Mouse (Mus musculus) kidney, embryonic 14.5 days (tissue): Measurements from ENCODE around the gene Fbxo44. TPM values are rescaled to one million over a fixed set of nuclear protein-coding genes. Genes with fewer than 3 reads are reported as not detected.
"Not testable (repeated sequence)": the region's sequence is repeated elsewhere in the genome, so short reads cannot be mapped to it uniquely, and the experiment has no call there.

Experiments
- ATAC-seq: fragments of 200-750 bp; cut with Nextera tagmentation; 2 replicates; pipeline ENCODE4 v1.8.0; 2017; ENCODE audit warnings: moderate number of reproducible peaks, mild to moderate bottlenecking, moderate TSS enrichment, moderate library complexity; ENCODE audit not compliant: low FRiP score, low TSS enrichment
- H3K27ac ChIP-seq: fragments of 300-500 bp; sonication (generic); 2 replicates; pipeline ENCODE4 v1.5.1; 2014; ENCODE audit warnings: low read depth, mild to moderate bottlenecking, low read length, moderate library complexity, mixed read lengths
- H3K27me3 ChIP-seq: fragments of 300-500 bp; sonication (generic); 2 replicates; pipeline ENCODE4 v1.6.1; 2014; ENCODE audit warnings: mild to moderate bottlenecking, low read length; ENCODE audit not compliant: control insufficient read depth, insufficient read depth
- H3K36me3 ChIP-seq: fragments of 300-500 bp; sonication (generic); 2 replicates; pipeline ENCODE4 v1.6.1; 2014; ENCODE audit warnings: low read length, mixed read lengths; ENCODE audit not compliant: control insufficient read depth, insufficient read depth
- H3K4me1 ChIP-seq: fragments of 300-500 bp; sonication (generic); 2 replicates; pipeline ENCODE4 v1.6.1; 2014; ENCODE audit warnings: low read length, mixed read lengths; ENCODE audit not compliant: control insufficient read depth, insufficient read depth
- H3K4me2 ChIP-seq: fragments of 300-500 bp; sonication (generic); replicated peaks from 2 replicates; pipeline ENCODE4 v1.6.1; 2014; ENCODE audit warnings: low read depth, mild to moderate bottlenecking, low read length
- H3K4me3 ChIP-seq: fragments of 300-500 bp; sonication (generic); 2 replicates; pipeline ENCODE4 v1.5.1; 2014; ENCODE audit warnings: mild to moderate bottlenecking, low read length
- H3K9ac ChIP-seq: fragments of 300-500 bp; sonication (generic); 2 replicates; pipeline ENCODE4 v1.6.1; 2014; ENCODE audit warnings: low read depth, mild to moderate bottlenecking, low read length, moderate library complexity
- H3K9me3 ChIP-seq: fragments of 300-500 bp; sonication (generic); 2 replicates; pipeline ENCODE4 v1.6.1; 2016; ENCODE audit warnings: low read length; ENCODE audit not compliant: control insufficient read depth
- whole genome bisulfite sequencing: fragments of 180-500 bp; shearing (Covaris S2); extraction: QIAGEN DNeasy Blood & Tissue Kit; methylation state at CpG from one replicate; pipeline ENCODE4 v1.1.7; 2014; 5-methylcytosine and 5-hydroxymethylcytosine counted together
- polyA plus RNA-seq: library from polyadenylated mRNA; unstranded; fragments of >200 nt; fragmentation: Nextera tagmentation; extraction: Ambion mirVana; gene quantifications from 2 replicates; pipeline ENCODE4 v1.2.1, GENCODE M21; 2014

Gene Fbxo44
- polyA plus RNA-seq, 1 experiment from 2014 or later = 13.2 TPM

- no peaks in the 10 kb centered on the region for H3K9me3 ChIP-seq
- peak within 1 kb of the TSS; percentile 98 for H3K4me2 ChIP-seq
- peaks cover 28% of the 10 kb centered on the region for H3K27me3 ChIP-seq
- peak within 1 kb of the TSS; percentile 75 for H3K9ac ChIP-seq
- 0 out of 2 replicates have a peak within 1 kb of the TSS, but pooled peaks have one; percentile 30 for H3K27ac ChIP-seq
- WGBS = 2% methylated on average over 15 of the region's 18 CpGs
- no peak; the same call in 1 of the 2 replicates for ATAC-seq
- H3K4me1 ChIP-seq = 0 out of 2 replicates have a peak, but pooled peaks cover 10% of the 10 kb centered on the region
- H3K36me3 ChIP-seq = no peaks in the 10 kb centered on the region
- peak within 1 kb of the TSS; percentile 67 for H3K4me3 ChIP-seq
Observed at GRCm38 (mm10) chr4:148130133-148130532, 30.1 kb downstream of the Fbxo44 start, which contains the start of gene Mad2l2. Mad2l2 (plus strand) TSS chr4:148130384.

DNA sequence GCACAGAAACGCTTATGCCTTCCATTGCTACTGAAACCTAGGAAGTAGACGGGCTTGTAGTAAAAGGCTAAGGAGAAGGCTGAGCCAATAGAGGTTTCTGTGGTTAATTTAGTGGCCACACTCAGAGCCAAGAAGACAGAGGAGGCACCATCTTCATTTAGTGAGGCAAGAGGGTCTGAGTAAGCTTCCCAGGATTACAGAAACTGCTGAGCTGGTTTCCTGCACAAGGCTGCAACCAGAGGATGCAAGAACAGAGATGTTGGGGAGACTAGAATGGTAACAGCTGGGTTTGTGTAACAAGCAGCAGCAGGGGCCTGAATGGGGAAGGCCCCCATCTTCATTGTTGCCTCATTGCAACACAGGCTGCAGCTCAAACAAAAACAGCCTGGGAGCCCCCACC is 31.6 kb downstream of the Fbxo44 start:
- Histone ChIP-seq H3K9me3 (no peaks in the 10 kb centered on the region), H3K4me1 (0 out of 2 replicates have a peak, but pooled peaks cover 10% of the 10 kb centered on the region), H3K36me3 (no peaks in the 10 kb centered on the region), H3K4me3 (no peak overlapping the region), H3K27ac (no peak overlapping the region), H3K27me3 (peaks cover 28% of the 10 kb centered on the region), H3K9ac (no peak overlapping the region), H3K4me2 (no peak overlapping the region)
- 63% methylated on average over 2 of the region's 2 CpGs for WGBS
- no peak for ATAC-seq

- Histone ChIP-seq H3K9me3 (no peaks in the 10 kb centered on the region), H3K4me3 (no peak overlapping the region), H3K36me3 (no peaks in the 10 kb centered on the region), H3K9ac (no peak overlapping the region), H3K27me3 (peaks cover 28% of the 10 kb centered on the region), H3K27ac (no peak overlapping the region), H3K4me1 (0 out of 2 replicates have a peak, but pooled peaks cover 10% of the 10 kb centered on the region), H3K4me2 (no peak overlapping the region)
- no peak for ATAC-seq
- WGBS = 33% methylated on average over 1 of the region's 1 CpGs
Observed at GRCm38 (mm10) chr4:148128241-148128640, 32.0 kb downstream of the Fbxo44 start.

DNA sequence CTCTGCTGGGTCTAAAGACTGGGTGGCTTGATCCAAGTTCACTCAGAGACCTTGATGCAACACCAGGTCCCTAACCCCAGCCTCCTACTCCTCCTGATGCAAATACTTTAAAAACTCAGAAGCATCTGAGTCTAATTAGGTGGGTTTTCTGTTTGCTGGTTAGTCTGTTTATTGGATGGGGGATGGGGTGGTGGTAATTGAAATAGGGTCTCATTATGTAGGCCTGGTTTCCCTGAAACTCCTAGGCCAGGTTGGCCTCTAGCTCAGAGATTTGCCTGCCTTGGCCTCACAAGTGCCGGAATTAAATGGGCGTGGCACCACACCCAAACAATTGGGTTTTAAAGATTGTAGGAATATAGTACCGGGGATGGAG is 37.6 kb downstream of the Fbxo44 start:
- Histone ChIP-seq H3K4me3 (no peak overlapping the region), H3K27me3 (no peaks in the 10 kb centered on the region; the same call in 1 of the 2 replicates), H3K4me2 (no peak overlapping the region), H3K36me3 (no peaks in the 10 kb centered on the region), H3K9ac (no peak overlapping the region), H3K27ac (no peak overlapping the region), H3K4me1 (no peaks in the 10 kb centered on the region), H3K9me3 (no peaks in the 10 kb centered on the region)
- 62% methylated on average over 3 of the region's 3 CpGs for WGBS
- ATAC-seq = no peak

DNA sequence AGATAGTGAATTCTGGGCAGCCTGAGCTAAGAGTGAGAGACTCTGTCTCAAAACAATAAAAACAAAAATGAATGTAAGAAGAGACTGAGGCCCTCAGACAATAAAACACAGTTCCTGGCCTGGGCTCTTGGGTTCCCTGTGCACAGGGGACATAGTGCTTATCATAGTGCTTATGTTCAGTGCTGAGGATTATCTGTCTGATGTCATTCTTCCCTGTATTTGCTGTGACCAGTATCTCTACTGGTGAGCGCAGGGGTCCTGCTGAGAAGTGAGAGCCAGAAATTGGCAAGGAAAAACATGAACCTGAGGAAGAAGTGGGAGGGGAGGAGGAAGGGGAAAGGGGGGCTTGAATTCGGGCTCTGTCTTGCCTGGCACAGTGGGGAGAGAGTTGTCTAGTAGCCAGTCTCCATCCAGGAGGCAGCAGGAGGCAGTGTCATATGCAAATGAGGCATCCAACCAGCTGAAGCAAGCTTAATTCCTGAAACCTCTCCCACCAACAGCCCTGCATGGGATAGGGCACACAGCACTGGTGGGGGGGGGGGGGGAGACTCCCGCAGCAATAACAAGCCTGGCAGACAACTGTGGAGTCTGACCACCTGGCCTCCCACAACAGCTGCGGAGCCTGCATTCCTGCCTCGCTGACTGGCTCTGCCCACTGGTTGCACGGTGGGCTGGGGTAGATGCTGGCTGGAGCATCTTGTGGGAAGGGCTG is 38.1 kb downstream of the Fbxo44 start:
- H3K4me2 ChIP-seq = no peak overlapping the region
- no peak overlapping the region; the same call in 1 of the 2 replicates for H3K9ac ChIP-seq

DNA sequence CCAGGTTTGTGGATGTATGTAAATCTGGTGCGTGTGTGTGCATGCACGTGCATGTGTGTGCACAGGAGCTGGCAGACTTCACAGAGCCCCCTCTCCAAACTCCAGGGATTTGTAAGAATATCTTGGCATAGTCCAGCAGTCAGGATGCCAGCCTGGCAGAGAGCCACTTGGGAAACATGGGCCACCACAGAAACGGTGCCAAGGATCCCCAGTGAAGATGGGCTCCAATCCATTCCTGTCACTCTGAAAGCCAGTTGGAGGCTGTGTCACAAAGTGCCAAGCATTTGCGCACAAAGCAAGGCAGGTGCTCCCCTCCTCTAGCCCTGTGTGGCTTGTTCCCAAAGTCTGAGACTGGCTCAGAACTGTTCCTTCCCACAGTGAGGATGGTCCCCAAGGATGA is 38.9 kb downstream of the Fbxo44 start:
- Histone ChIP-seq H3K9ac (no peak overlapping the region; the same call in 1 of the 2 replicates), H3K4me2 (no peak overlapping the region), H3K4me3 (no peak overlapping the region), H3K27me3 (no peaks in the 10 kb centered on the region; the same call in 1 of the 2 replicates), H3K9me3 (no peaks in the 10 kb centered on the region; the same call in 1 of the 2 replicates), H3K4me1 (no peaks in the 10 kb centered on the region), H3K36me3 (no peaks in the 10 kb centered on the region), H3K27ac (no peak overlapping the region)
- ATAC-seq = no peak
- 89% methylated on average over 4 of the region's 4 CpGs for WGBS

More for the DNA sequence above, 38.1 kb downstream of the Fbxo44 start:
- H3K4me3 ChIP-seq = no peak overlapping the region
- H3K27ac ChIP-seq = no peak overlapping the region
- no peaks in the 10 kb centered on the region for H3K36me3 ChIP-seq
- WGBS = 14% methylated on average over 6 of the region's 6 CpGs
- peak; percentile 61 for ATAC-seq
- H3K4me1 ChIP-seq = no peaks in the 10 kb centered on the region
- H3K9me3 ChIP-seq = no peaks in the 10 kb centered on the region
- no peaks in the 10 kb centered on the region; the same call in 1 of the 2 replicates for H3K27me3 ChIP-seq

- no peak overlapping the region for H3K27ac ChIP-seq
- no peaks in the 10 kb centered on the region; the same call in 1 of the 2 replicates for H3K9me3 ChIP-seq
- no peaks in the 10 kb centered on the region for H3K36me3 ChIP-seq
- H3K4me2 ChIP-seq = no peak overlapping the region
- no peaks in the 10 kb centered on the region for H3K4me1 ChIP-seq
- H3K9ac ChIP-seq = no peak overlapping the region
- ATAC-seq = no peak
- WGBS = 77% methylated on average over 9 of the region's 9 CpGs
- H3K4me3 ChIP-seq = no peak overlapping the region
- H3K27me3 ChIP-seq = no peaks in the 10 kb centered on the region
Observed at GRCm38 (mm10) chr4:148120555-148120954, 39.7 kb downstream of the Fbxo44 start.

DNA sequence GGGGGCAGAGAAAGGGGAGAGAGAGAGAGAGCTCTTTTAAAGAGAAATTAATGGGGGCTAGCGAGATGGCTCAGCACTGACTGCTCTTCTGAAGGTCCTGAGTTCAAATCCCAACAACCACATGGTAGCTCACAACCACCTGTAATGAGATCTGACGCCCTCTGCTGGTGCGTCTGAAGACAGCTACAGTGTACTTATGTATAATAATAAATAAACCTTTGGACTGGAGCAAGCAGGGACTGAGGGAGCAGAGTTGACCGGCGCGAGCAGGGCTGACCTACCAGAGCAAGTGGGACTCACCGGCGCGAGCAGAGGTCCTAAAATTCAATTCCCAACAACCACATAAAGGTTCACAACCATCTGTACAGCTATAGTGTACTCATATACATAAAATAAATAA is 40.7 kb downstream of the Fbxo44 start:
- H3K9ac ChIP-seq, H3K36me3 ChIP-seq, H3K27ac ChIP-seq, H3K9me3 ChIP-seq, H3K4me3 ChIP-seq, H3K4me1 ChIP-seq, ATAC-seq, H3K27me3 ChIP-seq, H3K4me2 ChIP-seq: not testable (repeated sequence)
- WGBS = 85% methylated on average over 9 of the region's 9 CpGs

GRCm38 (mm10) chr4:148117392-148117791 is 42.9 kb downstream of the Fbxo44 start:
- H3K9me3 ChIP-seq = no peaks in the 10 kb centered on the region; the same call in 1 of the 2 replicates
- 0 out of 2 replicates have a peak, but pooled peaks cover 4% of the 10 kb centered on the region for H3K4me1 ChIP-seq
- no peak overlapping the region for H3K27ac ChIP-seq
- no peak for ATAC-seq
- 73% methylated on average over 4 of the region's 4 CpGs for WGBS
- no peaks in the 10 kb centered on the region for H3K27me3 ChIP-seq
- H3K4me3 ChIP-seq = no peak overlapping the region
- H3K4me2 ChIP-seq = no peak overlapping the region
- H3K36me3 ChIP-seq = no peaks in the 10 kb centered on the region
- H3K9ac ChIP-seq = no peak overlapping the region
